Mouse (Mus musculus): Measurements from ENCODE around the gene Gm3893. TPM values are rescaled to one million over a fixed set of nuclear protein-coding genes. Genes with fewer than 3 reads are reported as not detected.

Gene Gm3893
- total RNA-seq (2023; ENCODE audit: inconsistent age) = not detected in 4 replicates

DNA sequence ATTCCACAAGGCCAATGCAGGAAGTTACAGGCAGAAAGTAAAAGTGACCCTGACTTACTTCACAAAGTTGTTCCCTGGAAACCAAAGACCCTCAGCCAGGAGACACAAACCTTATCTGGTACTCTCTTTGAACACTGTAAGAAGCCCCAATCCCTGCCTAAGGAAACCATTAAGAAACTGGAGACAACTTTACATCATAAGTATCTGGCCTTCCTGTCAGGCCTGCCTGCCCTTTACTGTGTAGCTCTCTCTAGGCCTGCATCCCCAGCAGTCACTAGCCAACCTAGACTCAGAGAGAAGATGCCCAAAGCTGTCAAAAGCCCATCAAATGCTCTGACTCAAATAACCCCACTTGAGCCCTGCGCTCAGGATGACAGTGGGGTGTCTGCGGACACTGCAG lies at the start of gene Gm3893:
Gm3893 (plus strand) TSS at position 301 of the 400 bp plus-strand sequence.

GRCm38 (mm10) chr4:42114517-42114916 lies 23.5 kb downstream of the Gm3893 start, which contains the start of gene Gm13304:
Gm13304 (plus strand) TSS chr4:42114817.

Other genes with a start within 250 kb of the Gm3893 start
- gene Gm21541, start 187.6 kb upstream of the Gm3893 start, total RNA-seq (2023; ENCODE audit: inconsistent age) = not detected in 4 replicates
- 1.4 to 8.2 TPM (median 1.9 TPM) in 4 replicates for gene Gm20878, start 149.6 kb upstream of the Gm3893 start, total RNA-seq (2023; ENCODE audit: inconsistent age)
- gene Fam205a4, start 125.1 kb upstream of the Gm3893 start, total RNA-seq (2023; ENCODE audit: inconsistent age) = not detected in 4 replicates
- gene Gm21093, start 56.5 kb upstream of the Gm3893 start, total RNA-seq (2023; ENCODE audit: inconsistent age) = not detected in 4 replicates
- gene Gm13304, start 23.6 kb downstream of the Gm3893 start, total RNA-seq (2023; ENCODE audit: inconsistent age) = not detected in 4 replicates
- gene Gm13306, start 62.2 kb downstream of the Gm3893 start, total RNA-seq (2023; ENCODE audit: inconsistent age) = not detected in 4 replicates
- gene Gm13305, start 77.4 kb downstream of the Gm3893 start, total RNA-seq (2023; ENCODE audit: inconsistent age) = not detected in 4 replicates
- not detected in 4 replicates for gene Gm10600, start 149.4 kb downstream of the Gm3893 start, total RNA-seq (2023; ENCODE audit: inconsistent age)
- gene Ccl21b, start 164.6 kb downstream of the Gm3893 start, total RNA-seq (2023; ENCODE audit: inconsistent age) = not detected in 4 replicates
- not detected in 4 replicates for gene Gm21953, start 203.1 kb downstream of the Gm3893 start, total RNA-seq (2023; ENCODE audit: inconsistent age)
- not detected in 4 replicates for gene Fam205a3, start 227.1 kb downstream of the Gm3893 start, total RNA-seq (2023; ENCODE audit: inconsistent age)

Data from B cell, adult (primary cell).